Mouse (Mus musculus) limb, embryonic 11.5 days (tissue): ENCODE results near the gene 0610037L13Rik. TPM values are rescaled to one million over a fixed set of nuclear protein-coding genes. Genes with fewer than 3 reads are reported as not detected.

Experiments
- ATAC-seq: fragments of 200-750 bp; cut with Nextera tagmentation; 2 replicates; pipeline ENCODE4 v1.8.0; 2017; ENCODE audit warnings: low read depth; ENCODE audit not compliant: insufficient number of reproducible peaks, low FRiP score, low TSS enrichment
- DNase-seq: peaks from one replicate; pipeline ENCODE4 v3.0.0-alpha.2; 2015; ENCODE audit warnings: low spot score
- H3K27ac ChIP-seq: fragments of 300-500 bp; sonication (generic); replicated peaks from 2 replicates; pipeline ENCODE4 v1.5.1; 2014; ENCODE audit warnings: low read depth, mild to moderate bottlenecking, low read length
- H3K27me3 ChIP-seq: fragments of 300-500 bp; sonication (generic); 2 replicates; pipeline ENCODE4 v1.6.1; 2014; ENCODE audit warnings: mild to moderate bottlenecking, low read length, mixed read lengths; ENCODE audit not compliant: control insufficient read depth, insufficient read depth
- H3K36me3 ChIP-seq: fragments of 300-500 bp; sonication (generic); 2 replicates; pipeline ENCODE4 v1.6.1; 2014; ENCODE audit warnings: mild to moderate bottlenecking, low read length, moderate library complexity, mixed read lengths; ENCODE audit not compliant: control insufficient read depth, insufficient read depth
- H3K4me1 ChIP-seq: fragments of 300-500 bp; sonication (generic); 2 replicates; pipeline ENCODE4 v1.6.1; 2014; ENCODE audit warnings: low read length, mixed read lengths; ENCODE audit not compliant: control insufficient read depth, insufficient read depth
- H3K4me2 ChIP-seq: fragments of 300-500 bp; sonication (generic); 2 replicates; pipeline ENCODE4 v1.6.1; 2014; ENCODE audit warnings: low read depth, mild to moderate bottlenecking, moderate library complexity; ENCODE audit not compliant: severe bottlenecking
- H3K4me3 ChIP-seq: fragments of 300-500 bp; sonication (generic); 2 replicates; pipeline ENCODE4 v1.5.1; 2014; ENCODE audit warnings: low read depth, low read length
- H3K9ac ChIP-seq: fragments of 300-500 bp; sonication (generic); 2 replicates; pipeline ENCODE4 v1.6.1; 2014; ENCODE audit warnings: mild to moderate bottlenecking, low read length
- H3K9me3 ChIP-seq: fragments of 300-500 bp; sonication (generic); 2 replicates; pipeline ENCODE4 v1.6.1; 2016; ENCODE audit warnings: low read length; ENCODE audit not compliant: control insufficient read depth
- WGBS: fragments of 180-500 bp; shearing (Covaris S2); extraction: QIAGEN DNeasy Blood & Tissue Kit; methylation state at CpG from one replicate; pipeline ENCODE4 v1.1.7; 2014; 5-methylcytosine and 5-hydroxymethylcytosine counted together
- polyA plus RNA-seq: library from polyadenylated mRNA; unstranded; fragments of >200 nt; fragmentation: Nextera tagmentation; extraction: Ambion mirVana; gene quantifications from 2 replicates; pipeline ENCODE4 v1.2.1, GENCODE M21; 2014

Gene 0610037L13Rik
- polyA plus RNA-seq, 1 experiment from 2014 or later, result 130 TPM

DNA sequence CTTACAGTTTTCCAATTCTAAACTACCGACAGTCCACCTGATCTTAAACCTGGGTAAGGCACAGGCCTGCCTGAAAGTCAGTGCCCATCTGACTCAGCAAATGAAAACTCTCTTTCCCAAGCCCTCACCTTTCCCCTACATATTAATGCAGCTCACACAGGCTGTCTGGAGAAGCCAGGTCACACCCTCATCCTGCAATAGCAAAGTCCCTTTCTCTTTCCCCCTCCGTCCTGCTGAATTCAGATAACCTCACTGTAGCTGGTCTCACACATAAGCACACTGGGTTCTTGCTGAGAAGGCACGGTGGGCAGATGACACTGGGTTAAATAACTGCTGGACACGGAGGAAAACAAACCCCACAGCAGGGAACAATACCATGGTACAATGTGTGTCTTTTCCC is 32.3 kb downstream of the 0610037L13Rik start:
- Histone ChIP-seq H3K27me3 (no peaks in the 10 kb centered on the region), H3K36me3 (no peaks in the 10 kb centered on the region; the same call in 1 of the 2 replicates), H3K4me1 (0 out of 2 replicates have a peak, but pooled peaks cover 2% of the 10 kb centered on the region), H3K27ac (no peak overlapping the region), H3K9me3 (no peaks in the 10 kb centered on the region), H3K4me2 (peak overlapping the region; percentile 11; the same call in 1 of the 2 replicates), H3K9ac (no peak overlapping the region), H3K4me3 (no peak overlapping the region)
- DNase-seq (no peak), ATAC-seq (no peak)
- 78% methylated on average over 4 of the region's 4 CpGs for WGBS

- Histone ChIP-seq H3K36me3 (no peaks in the 10 kb centered on the region; the same call in 1 of the 2 replicates), H3K4me3 (peak within 1 kb of the TSS; percentile 78), H3K9ac (peak within 1 kb of the TSS; percentile 83), H3K9me3 (no peaks in the 10 kb centered on the region), H3K4me1 (0 out of 2 replicates have a peak, but pooled peaks cover 2% of the 10 kb centered on the region), H3K27ac (no peak within 1 kb of the TSS; the same call in 1 of the 2 replicates), H3K27me3 (no peaks in the 10 kb centered on the region), H3K4me2 (peak within 1 kb of the TSS; percentile 78)
- ATAC-seq, result peak; percentile 92
- WGBS, result 2% methylated on average over 38 of the region's 38 CpGs
- peak; percentile 96 for DNase-seq
Observed at GRCm38 (mm10) chr4:107923145-107923802, 33.7 kb downstream of the 0610037L13Rik start, which contains the start of gene Cpt2. Gene Cpt2 (minus strand): TSS chr4:107923610.

DNA sequence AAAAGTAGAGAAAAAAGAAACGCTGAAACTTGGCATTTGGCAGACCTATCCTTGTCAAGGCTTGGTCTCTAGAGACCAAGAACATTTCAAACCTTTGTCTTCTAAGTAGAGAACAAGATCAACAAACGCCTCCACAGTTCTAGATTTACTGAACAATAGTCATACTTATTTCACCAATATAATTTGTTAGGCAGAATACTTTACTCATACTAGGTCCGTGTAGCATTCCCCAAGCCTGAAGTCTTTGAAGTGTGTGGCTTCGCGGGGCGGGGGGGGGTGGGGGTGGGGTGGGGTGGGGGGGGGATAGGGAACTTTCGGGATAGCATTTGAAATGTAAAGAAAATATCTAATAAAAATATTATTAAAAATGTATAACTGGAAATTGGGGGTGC is 34.2 kb downstream of the 0610037L13Rik start:
- Histone ChIP-seq H3K27ac (no peak overlapping the region), H3K4me1 (0 out of 2 replicates have a peak, but pooled peaks cover 2% of the 10 kb centered on the region), H3K27me3 (no peaks in the 10 kb centered on the region), H3K9ac (no peak overlapping the region), H3K4me3 (peak overlapping the region; percentile 78), H3K36me3 (no peaks in the 10 kb centered on the region; the same call in 1 of the 2 replicates), H3K4me2 (peak overlapping the region; percentile 78; the same call in 1 of the 2 replicates), H3K9me3 (no peaks in the 10 kb centered on the region)
- DNase-seq (no peak), ATAC-seq (peak; percentile 23; the same call in 1 of the 2 replicates)
- WGBS, result 55% methylated on average over 7 of the region's 7 CpGs

GRCm38 (mm10) chr4:107928269-107928668 is 38.7 kb downstream of the 0610037L13Rik start:
- H3K4me3 ChIP-seq, result no peak overlapping the region
- no peak overlapping the region for H3K9ac ChIP-seq
- ATAC-seq, result no peak
- H3K9me3 ChIP-seq, result no peaks in the 10 kb centered on the region
- WGBS, result 72% methylated on average over 2 of the region's 2 CpGs
- H3K27ac ChIP-seq, result no peak overlapping the region
- H3K27me3 ChIP-seq, result no peaks in the 10 kb centered on the region
- H3K36me3 ChIP-seq, result no peaks in the 10 kb centered on the region
- DNase-seq, result no peak
- no peak overlapping the region for H3K4me2 ChIP-seq
- no peaks in the 10 kb centered on the region for H3K4me1 ChIP-seq

- Histone ChIP-seq H3K9ac (no peak overlapping the region), H3K4me2 (no peak overlapping the region), H3K27ac (no peak overlapping the region), H3K9me3 (no peaks in the 10 kb centered on the region), H3K4me1 (no peaks in the 10 kb centered on the region), H3K4me3 (no peak overlapping the region), H3K27me3 (no peaks in the 10 kb centered on the region), H3K36me3 (no peaks in the 10 kb centered on the region)
- ATAC-seq (no peak), DNase-seq (no peak)
- WGBS, result 85% methylated on average over 2 of the region's 2 CpGs
Observed at GRCm38 (mm10) chr4:107928726-107929125, 39.1 kb downstream of the 0610037L13Rik start.

- Histone ChIP-seq H3K27me3 (no peaks in the 10 kb centered on the region), H3K4me1 (no peaks in the 10 kb centered on the region), H3K4me3 (no peak overlapping the region), H3K27ac (no peak overlapping the region), H3K4me2 (no peak overlapping the region), H3K9me3 (no peaks in the 10 kb centered on the region), H3K36me3 (no peaks in the 10 kb centered on the region), H3K9ac (no peak overlapping the region)
- ATAC-seq (no peak), DNase-seq (no peak)
- WGBS, result 73% methylated on average over 3 of the region's 3 CpGs
Observed at GRCm38 (mm10) chr4:107931453-107931852, 41.8 kb downstream of the 0610037L13Rik start.

DNA sequence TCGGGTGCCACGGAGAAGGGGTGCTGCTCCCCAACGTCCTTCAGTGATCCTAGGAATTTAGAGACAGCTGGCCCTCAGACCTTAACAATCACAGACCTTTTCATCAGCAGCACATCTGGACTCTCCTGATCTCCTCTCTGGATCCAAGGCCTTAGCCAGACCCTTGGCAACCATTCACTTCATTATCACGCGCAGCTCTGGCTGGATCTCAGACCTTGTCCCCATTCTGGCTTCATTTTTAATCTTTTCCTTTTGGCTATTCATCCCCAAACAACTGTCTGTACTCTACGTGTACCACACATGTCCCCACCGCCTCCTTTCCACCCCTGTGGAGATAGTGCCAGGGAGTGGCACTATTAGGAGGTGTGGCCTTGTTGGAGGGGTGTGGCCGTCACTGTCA is 43.6 kb downstream of the 0610037L13Rik start:
- Histone ChIP-seq H3K9ac (no peak overlapping the region), H3K4me1 (no peaks in the 10 kb centered on the region), H3K36me3 (no peaks in the 10 kb centered on the region), H3K9me3 (no peaks in the 10 kb centered on the region), H3K4me2 (no peak overlapping the region), H3K27ac (no peak overlapping the region), H3K4me3 (no peak overlapping the region), H3K27me3 (no peaks in the 10 kb centered on the region)
- 86% methylated on average over 8 of the region's 8 CpGs for WGBS
- no peak for DNase-seq
- ATAC-seq, result no peak

DNA sequence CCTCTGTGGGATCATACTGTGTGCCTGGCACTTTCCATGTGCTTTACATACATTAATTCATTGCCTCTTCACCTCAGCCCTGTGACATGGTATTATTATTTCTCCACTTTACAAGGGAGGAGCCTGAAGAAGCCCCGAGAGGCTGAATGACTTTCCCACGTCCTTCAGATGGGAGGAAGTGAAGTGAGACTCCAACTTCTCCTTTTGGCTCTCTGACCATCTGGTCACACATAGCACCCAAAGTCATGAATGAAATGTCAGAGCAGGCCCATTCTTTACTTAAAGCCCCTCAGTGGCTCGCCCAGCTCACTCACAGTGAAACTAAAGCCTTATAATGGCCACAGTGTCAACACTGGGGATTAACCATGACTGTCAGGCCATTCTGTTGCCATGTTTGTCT is 45.6 kb downstream of the 0610037L13Rik start:
- Histone ChIP-seq H3K27me3 (no peaks in the 10 kb centered on the region), H3K4me1 (no peaks in the 10 kb centered on the region), H3K4me2 (no peak overlapping the region), H3K27ac (no peak overlapping the region), H3K4me3 (no peak overlapping the region), H3K36me3 (no peaks in the 10 kb centered on the region), H3K9me3 (no peaks in the 10 kb centered on the region), H3K9ac (no peak overlapping the region)
- no peak for DNase-seq
- 58% methylated on average over 3 of the region's 3 CpGs for WGBS
- ATAC-seq, result no peak
